Mouse (Mus musculus) forebrain, embryonic 15.5 days (tissue): ENCODE measurements around the gene Cfap43. TPM values are rescaled to one million over a fixed set of nuclear protein-coding genes. Genes with fewer than 3 reads are reported as not detected.

Experiments used
- ATAC-seq: fragments of 200-750 bp; cut with Nextera tagmentation; replicated peaks from 2 replicates; pipeline ENCODE4 v1.8.0; 2017; ENCODE audit warnings: mild to moderate bottlenecking, moderate TSS enrichment, moderate library complexity
- H3K27ac ChIP-seq: fragments of 300-500 bp; sonication (generic); replicated peaks from 2 replicates; pipeline ENCODE4 v1.5.1; 2015; ENCODE audit warnings: mild to moderate bottlenecking, inconsistent platforms
- H3K27me3 ChIP-seq: fragments of 300-500 bp; sonication (generic); 2 replicates; pipeline ENCODE4 v1.6.1; 2015; ENCODE audit warnings: inconsistent platforms
- H3K36me3 ChIP-seq: fragments of 300-500 bp; sonication (generic); 2 replicates; pipeline ENCODE4 v1.6.1; 2015; ENCODE audit warnings: mild to moderate bottlenecking, inconsistent platforms
- H3K4me1 ChIP-seq: fragments of 300-500 bp; sonication (generic); 2 replicates; pipeline ENCODE4 v1.6.1; 2015; ENCODE audit warnings: inconsistent platforms
- H3K4me2 ChIP-seq: fragments of 300-500 bp; sonication (generic); replicated peaks from 2 replicates; pipeline ENCODE4 v1.6.1; 2015; ENCODE audit warnings: mild to moderate bottlenecking, inconsistent platforms
- H3K4me3 ChIP-seq: fragments of 300-500 bp; sonication (generic); 2 replicates; pipeline ENCODE4 v1.5.1; 2015; ENCODE audit warnings: mild to moderate bottlenecking, inconsistent platforms
- H3K9ac ChIP-seq: fragments of 300-500 bp; sonication (generic); replicated peaks from 2 replicates; pipeline ENCODE4 v1.6.1; 2015; ENCODE audit warnings: mild to moderate bottlenecking, inconsistent platforms
- H3K9me3 ChIP-seq: fragments of 300-500 bp; sonication (generic); 2 replicates; pipeline ENCODE4 v1.6.1; 2016; ENCODE audit warnings: inconsistent platforms
- WGBS: fragments of 180-500 bp; shearing (Covaris S2); methylation state at CpG from one replicate; pipeline ENCODE4 v1.1.7; 2015; ENCODE audit warnings: mixed read lengths; 5-methylcytosine and 5-hydroxymethylcytosine counted together
- polyA plus RNA-seq: library from polyadenylated mRNA; unstranded; fragments of >200 nt; fragmentation: Nextera tagmentation; extraction: Ambion mirVana; gene quantifications from 2 replicates; pipeline ENCODE4 v1.2.1, GENCODE M21; 2015

Cfap43 gene
- polyA plus RNA-seq, 1 experiment from 2014 or later = 2.6 TPM

GRCm38 (mm10) chr19:47910751-47911150, 8.3 kb downstream of the Cfap43 start:
- Histone ChIP-seq H3K9ac (no peak overlapping the region), H3K4me1 (peaks cover 22% of the 10 kb centered on the region), H3K4me2 (no peak overlapping the region), H3K27ac (peak overlapping the region; percentile 95; the same call in 1 of the 2 replicates), H3K9me3 (no peaks in the 10 kb centered on the region), H3K27me3 (no peaks in the 10 kb centered on the region), H3K4me3 (no peak overlapping the region), H3K36me3 (no peaks in the 10 kb centered on the region)
- no peak for ATAC-seq
- WGBS = 89% methylated on average over 4 of the region's 4 CpGs

- ATAC-seq = peak; percentile 17; the same call in 1 of the 2 replicates
- no peaks in the 10 kb centered on the region for H3K27me3 ChIP-seq
- H3K9ac ChIP-seq = no peak overlapping the region
- H3K4me2 ChIP-seq = peak overlapping the region; percentile 67
- 28% methylated on average over 4 of the region's 4 CpGs for WGBS
- no peak overlapping the region; the same call in 1 of the 2 replicates for H3K4me3 ChIP-seq
- H3K36me3 ChIP-seq = no peaks in the 10 kb centered on the region
- H3K27ac ChIP-seq = peak overlapping the region; percentile 95
- H3K4me1 ChIP-seq = peaks cover 22% of the 10 kb centered on the region
- no peaks in the 10 kb centered on the region for H3K9me3 ChIP-seq
These were observed 8.9 kb downstream of the Cfap43 start for GRCm38 (mm10) chr19:47910117-47910618.

GRCm38 (mm10) chr19:47909387-47910116, 9.5 kb downstream of the Cfap43 start:
- no peaks in the 10 kb centered on the region for H3K36me3 ChIP-seq
- under 1% methylated on average over 10 of the region's 10 CpGs for WGBS

GRCm38 (mm10) chr19:47908961-47909371, 10.1 kb downstream of the Cfap43 start:
- Histone ChIP-seq H3K9me3 (no peaks in the 10 kb centered on the region), H3K9ac (peak overlapping the region; percentile 69), H3K27ac (peak overlapping the region; percentile 95), H3K27me3 (no peaks in the 10 kb centered on the region), H3K4me3 (no peak overlapping the region), H3K4me2 (peak overlapping the region; percentile 67), H3K4me1 (peaks cover 22% of the 10 kb centered on the region), H3K36me3 (no peaks in the 10 kb centered on the region)
- 18% methylated on average over 6 of the region's 6 CpGs for WGBS
- ATAC-seq = peak; percentile 46

More at GRCm38 (mm10) chr19:47909387-47910116, 9.5 kb downstream of the Cfap43 start:
- H3K4me2 ChIP-seq = peak overlapping the region; percentile 67
- peaks cover 22% of the 10 kb centered on the region for H3K4me1 ChIP-seq
- H3K27me3 ChIP-seq = no peaks in the 10 kb centered on the region
- peak overlapping the region; percentile 69 for H3K9ac ChIP-seq
- peak overlapping the region; percentile 95 for H3K27ac ChIP-seq
- H3K4me3 ChIP-seq = peak overlapping the region; percentile 40
- no peaks in the 10 kb centered on the region for H3K9me3 ChIP-seq
- peak; percentile 87 for ATAC-seq

GRCm38 (mm10) chr19:47907596-47907995, 11.5 kb downstream of the Cfap43 start:
- Histone ChIP-seq H3K27ac (no peak overlapping the region), H3K27me3 (no peaks in the 10 kb centered on the region), H3K4me1 (peaks cover 30% of the 10 kb centered on the region), H3K9me3 (no peaks in the 10 kb centered on the region), H3K4me3 (no peak overlapping the region), H3K36me3 (no peaks in the 10 kb centered on the region), H3K9ac (no peak overlapping the region), H3K4me2 (no peak overlapping the region)
- WGBS = 93% methylated on average over 9 of the region's 9 CpGs
- no peak for ATAC-seq

- H3K4me2 ChIP-seq = no peak overlapping the region
- no peaks in the 10 kb centered on the region for H3K9me3 ChIP-seq
- no peak for ATAC-seq
- no peaks in the 10 kb centered on the region for H3K36me3 ChIP-seq
- H3K27ac ChIP-seq = no peak overlapping the region
- H3K4me3 ChIP-seq = no peak overlapping the region
- H3K4me1 ChIP-seq = peaks cover 30% of the 10 kb centered on the region
- 83% methylated on average over 5 of the region's 5 CpGs for WGBS
- H3K9ac ChIP-seq = no peak overlapping the region
- no peaks in the 10 kb centered on the region for H3K27me3 ChIP-seq
These were observed 13.5 kb downstream of the Cfap43 start for GRCm38 (mm10) chr19:47905603-47906002.

- H3K9ac ChIP-seq = no peak overlapping the region
- no peak for ATAC-seq
- H3K27me3 ChIP-seq = no peaks in the 10 kb centered on the region
- peaks cover 25% of the 10 kb centered on the region for H3K4me1 ChIP-seq
- no peaks in the 10 kb centered on the region for H3K36me3 ChIP-seq
- no peak overlapping the region for H3K27ac ChIP-seq
- 93% methylated on average over 4 of the region's 4 CpGs for WGBS
- no peaks in the 10 kb centered on the region for H3K9me3 ChIP-seq
- H3K4me2 ChIP-seq = no peak overlapping the region
- H3K4me3 ChIP-seq = no peak overlapping the region
These were observed 14.0 kb downstream of the Cfap43 start for GRCm38 (mm10) chr19:47905081-47905480.

- Histone ChIP-seq H3K4me2 (no peak overlapping the region), H3K27me3 (no peaks in the 10 kb centered on the region), H3K36me3 (no peaks in the 10 kb centered on the region), H3K4me1 (peaks cover 12% of the 10 kb centered on the region), H3K9ac (no peak overlapping the region), H3K27ac (no peak overlapping the region), H3K9me3 (no peaks in the 10 kb centered on the region), H3K4me3 (no peak overlapping the region)
- 50% methylated on average over 4 of the region's 4 CpGs for WGBS
- ATAC-seq = peak; percentile 45; the same call in 1 of the 2 replicates
These were observed 15.4 kb downstream of the Cfap43 start for GRCm38 (mm10) chr19:47903679-47904078.

- no peak overlapping the region for H3K4me3 ChIP-seq
- H3K27me3 ChIP-seq = no peaks in the 10 kb centered on the region
- H3K36me3 ChIP-seq = no peaks in the 10 kb centered on the region
- H3K4me2 ChIP-seq = no peak overlapping the region
- H3K27ac ChIP-seq = no peak overlapping the region
- no peak for ATAC-seq
- WGBS = 76% methylated on average over 13 of the region's 13 CpGs
- peaks cover 7% of the 10 kb centered on the region; the same call in 1 of the 2 replicates for H3K4me1 ChIP-seq
- H3K9me3 ChIP-seq = no peaks in the 10 kb centered on the region
- H3K9ac ChIP-seq = no peak overlapping the region
These were observed 16.5 kb downstream of the Cfap43 start for GRCm38 (mm10) chr19:47902316-47903201.

GRCm38 (mm10) chr19:47900558-47900957, 18.5 kb downstream of the Cfap43 start:
- Histone ChIP-seq H3K9ac (no peak overlapping the region), H3K27me3 (no peaks in the 10 kb centered on the region), H3K27ac (no peak overlapping the region), H3K4me1 (peaks cover 7% of the 10 kb centered on the region; the same call in 1 of the 2 replicates), H3K9me3 (no peaks in the 10 kb centered on the region), H3K36me3 (0 out of 2 replicates have a peak, but pooled peaks cover 4% of the 10 kb centered on the region), H3K4me2 (no peak overlapping the region), H3K4me3 (no peak overlapping the region)
- WGBS = 87% methylated on average over 10 of the region's 10 CpGs
- no peak for ATAC-seq

- ATAC-seq = no peak
- no peak overlapping the region for H3K4me2 ChIP-seq
- peaks cover 7% of the 10 kb centered on the region; the same call in 1 of the 2 replicates for H3K4me1 ChIP-seq
- H3K4me3 ChIP-seq = no peak overlapping the region
- H3K36me3 ChIP-seq = 0 out of 2 replicates have a peak, but pooled peaks cover 4% of the 10 kb centered on the region
- 74% methylated on average over 6 of the region's 6 CpGs for WGBS
- no peaks in the 10 kb centered on the region for H3K9me3 ChIP-seq
- H3K27ac ChIP-seq = no peak overlapping the region
- no peak overlapping the region for H3K9ac ChIP-seq
- no peaks in the 10 kb centered on the region for H3K27me3 ChIP-seq
These were observed 19.1 kb downstream of the Cfap43 start for GRCm38 (mm10) chr19:47900012-47900411.
